Mouse (Mus musculus) myocyte (in vitro differentiated cells): Measurements from ENCODE around the gene Mapk10.

Source experiments
- MYOG ChIP-seq, 3 experiments: IDR thresholded peaks; one replicate each; pipeline ENCODE4 v1.6.1; 2011; ENCODE audit warnings: control low read depth in 2 of 3, low read depth in 2 of 3, mild to moderate bottlenecking in 2 of 3; ENCODE audit not compliant: insufficient read length in 2 of 3, control insufficient read depth in 1 of 3, insufficient read depth in 1 of 3
- POLR2A ChIP-seq: IDR thresholded peaks from one replicate; pipeline ENCODE4 v1.6.1; 2011; ENCODE audit warnings: low read depth, mild to moderate bottlenecking, control low read depth, moderate library complexity; ENCODE audit not compliant: insufficient read length
- POLR2AphosphoS2 ChIP-seq: IDR thresholded peaks from one replicate; pipeline ENCODE4 v1.6.1; 2011; ENCODE audit warnings: low read depth, control low read depth; ENCODE audit not compliant: insufficient read length
- TCF3 ChIP-seq: IDR thresholded peaks from one replicate; pipeline ENCODE4 v1.6.1; 2011; ENCODE audit warnings: low read depth, control low read depth; ENCODE audit not compliant: insufficient read length
- USF1 ChIP-seq: IDR thresholded peaks from one replicate; pipeline ENCODE4 v1.6.1; 2011; ENCODE audit warnings: low read depth, mild to moderate bottlenecking, control low read depth, moderate library complexity

GRCm38 (mm10) chr5:103134839-103135238 is 76.3 kb downstream of the Mapk10 start:
- no peak for TF ChIP-seq USF1
- no peak for TF ChIP-seq TCF3
- no peak for TF ChIP-seq POLR2A
- no peak for TF ChIP-seq POLR2AphosphoS2
- TF ChIP-seq MYOG (IDR thresholded peaks at IDR 0.05; ENCODE audit: control insufficient read depth in 1 of 3, insufficient read depth in 1 of 3, insufficient read length in 2 of 3, low read depth in 2 of 3) = no peak
